24 mouse cellular contexts compared by ENCODE assay signal in genomic region chr13:57854416-57854815, GRCm38 (mm10). TPM values are rescaled to one million over a fixed set of nuclear protein-coding genes. Genes with fewer than 3 reads are reported as not detected.
A peak's percentile ranks its signal among the peaks of the same experiment; 100 is the strongest.
DNase-seq lines count a peak whose midpoint lies in the region; ATAC-seq and TF ChIP-seq lines count a peak whose summit lies in the region.
"Had no signal": no experiment of that assay in that cellular context is flagged by ENCODE, and none has a peak within 500 bp of the region (broad histone marks: within the 10 kb centered on the region; RNA-seq: fewer than 3 reads in every experiment).

No protein-coding gene starts in this region.

- peak; percentile 81 for DNase-seq in heart, adult 11 months
- no peak for DNase-seq in heart, adult 18-20 months
- peak; percentile 20 to 24 for DNase-seq in layer of hippocampus, adult 18-20 months (ENCODE audit: low spot score in 2 of 2)
- no peak for DNase-seq in layer of hippocampus, adult 9-10 months (ENCODE audit: low spot score)
- DNase-seq in midbrain, embryonic 11.5 days (ENCODE audit: low spot score, missing footprints): peak; percentile 23
- DNase-seq in midbrain, postnatal 0 days (ENCODE audit: low spot score): no peak
- DNase-seq: adrenal gland, adult 2 months; adrenal gland, postnatal 10 days; adrenal gland, postnatal 25 days; cerebellum, adult 11 months; cerebellum, adult 18-20 months; cerebellum, adult 8-10 months; cerebellum, adult 9-11 months; cerebellum, postnatal 14 days; cerebellum, postnatal 36 days; embryo, embryonic 11 days had no signal

- TF ChIP-seq CTCF in midbrain, postnatal 0 days (IDR thresholded peaks at IDR 0.05): no peak

- no peak overlapping the region for H3K4me2 ChIP-seq in midbrain, embryonic 11.5 days
- H3K4me2 ChIP-seq in midbrain, postnatal 0 days (ENCODE audit: low read depth, low read length, poor library complexity, severe bottlenecking): no peak overlapping the region
- H3K4me2 ChIP-seq: embryonic facial prominence, embryonic 13.5 days; embryonic facial prominence, embryonic 15.5 days; forebrain, embryonic 12.5 days had no signal

- H3K9me3 ChIP-seq in midbrain, embryonic 11.5 days (ENCODE audit: control insufficient read depth, low read length): no peaks in the 10 kb centered on the region
- H3K9me3 ChIP-seq in midbrain, postnatal 0 days (ENCODE audit: low read length): no peaks in the 10 kb centered on the region
- H3K9me3 ChIP-seq: embryonic facial prominence, embryonic 13.5 days; embryonic facial prominence, embryonic 15.5 days; forebrain, embryonic 10.5 days; forebrain, embryonic 12.5 days had no signal

- H3K27ac ChIP-seq in midbrain, embryonic 11.5 days (ENCODE audit: low read depth, low read length): no peak overlapping the region
- H3K27ac ChIP-seq in midbrain, postnatal 0 days (ENCODE audit: low read depth, low read length): no peak overlapping the region
- H3K27ac ChIP-seq: embryonic facial prominence, embryonic 13.5 days; embryonic facial prominence, embryonic 15.5 days; forebrain, embryonic 10.5 days; forebrain, embryonic 12.5 days had no signal

- 93% methylated on average over 8 of the region's 8 CpGs for WGBS in midbrain, embryonic 11.5 days
- 78% methylated on average over 8 of the region's 8 CpGs for WGBS in midbrain, postnatal 0 days

- no peak overlapping the region for H3K9ac ChIP-seq in midbrain, embryonic 11.5 days (ENCODE audit: low read length)
- no peak overlapping the region for H3K9ac ChIP-seq in midbrain, postnatal 0 days (replicated peaks; ENCODE audit: low read length, poor library complexity, severe bottlenecking)
- H3K9ac ChIP-seq: embryonic facial prominence, embryonic 13.5 days; embryonic facial prominence, embryonic 15.5 days; forebrain, embryonic 12.5 days had no signal

- H3K36me3 ChIP-seq in midbrain, embryonic 11.5 days (ENCODE audit: control insufficient read depth, insufficient read depth, low read length): no peaks in the 10 kb centered on the region
- H3K36me3 ChIP-seq in midbrain, postnatal 0 days (ENCODE audit: insufficient read depth, low read length): no peaks in the 10 kb centered on the region
- H3K36me3 ChIP-seq: embryonic facial prominence, embryonic 13.5 days; embryonic facial prominence, embryonic 15.5 days; forebrain, embryonic 10.5 days; forebrain, embryonic 12.5 days had no signal

- no peak for ATAC-seq in midbrain, embryonic 11.5 days (ENCODE audit: low FRiP score)
- ATAC-seq in midbrain, postnatal 0 days (ENCODE audit: low FRiP score): no peak
- ATAC-seq: forebrain, embryonic 14.5 days had no signal

- H3K27me3 ChIP-seq in midbrain, embryonic 11.5 days (ENCODE audit: control insufficient read depth, insufficient read depth, low read length): no peaks in the 10 kb centered on the region
- no peaks in the 10 kb centered on the region for H3K27me3 ChIP-seq in midbrain, postnatal 0 days (ENCODE audit: insufficient read depth, low read length)
- H3K27me3 ChIP-seq: embryonic facial prominence, embryonic 15.5 days; forebrain, embryonic 12.5 days had no signal

- H3K4me3 ChIP-seq in midbrain, embryonic 11.5 days (ENCODE audit: low read depth, low read length): no peak overlapping the region
- no peak overlapping the region for H3K4me3 ChIP-seq in midbrain, postnatal 0 days (ENCODE audit: low read depth, low read length)
- H3K4me3 ChIP-seq: embryonic facial prominence, embryonic 13.5 days; embryonic facial prominence, embryonic 15.5 days; erythroblast, embryonic 14.5 days; forebrain, embryonic 10.5 days; forebrain, embryonic 12.5 days had no signal

- 0 out of 2 replicates have a peak, but pooled peaks cover 3% of the 10 kb centered on the region for H3K4me1 ChIP-seq in midbrain, embryonic 11.5 days (ENCODE audit: control insufficient read depth, insufficient read depth, low read length)
- H3K4me1 ChIP-seq in midbrain, postnatal 0 days (ENCODE audit: insufficient read depth, low read length): no peaks in the 10 kb centered on the region; the same call in 1 of the 2 replicates
- H3K4me1 ChIP-seq: embryonic facial prominence, embryonic 15.5 days had no signal

RNA-seq across cellular contexts. Expression of gene Spock1, which starts 53.7 kb away (rescaled TPM):
- under 1 TPM; 0.10 to 0.17 TPM for total RNA-seq in heart, adult 18-20 months (2021)
- total RNA-seq in layer of hippocampus, adult 18-20 months (2021): 100 to 1,000 TPM; 212 to 215 TPM
- 17.2 and 20.3 TPM in 2 replicates for polyA plus RNA-seq in midbrain, embryonic 11.5 days (2014; fragmentation: Nextera tagmentation; extraction: Ambion mirVana)
- total RNA-seq in midbrain, postnatal 0 days (2014; rRNA removed): 94.8 and 98.7 TPM in 2 replicates
- 82.6 and 91.5 TPM in 2 replicates for polyA plus RNA-seq in midbrain, postnatal 0 days (2015; fragmentation: Nextera tagmentation; extraction: Ambion mirVana)
- total RNA-seq: common myeloid progenitor, adult 5-6 weeks; MEL had no signal

Comparison
In these comparisons a context has a peak if more than half of its experiments do, and no peak if none do; other contexts are left out.
1. DNase-seq: peak in heart, adult 11 months (single experiment), layer of hippocampus, adult 18-20 months (2 of 2) and midbrain, embryonic 11.5 days (single experiment); none in heart, adult 18-20 months (0 of 2), layer of hippocampus, adult 9-10 months (single experiment) and midbrain, postnatal 0 days (single experiment).
2. RNA of gene Spock1, which starts 53.7 kb away (total RNA-seq): 212 to 215 TPM in layer of hippocampus, adult 18-20 months and 94.8 to 98.7 TPM in midbrain, postnatal 0 days; 0.10 to 0.17 TPM in heart, adult 18-20 months; every median in the first group is over 10 times any median in the second.